Mouse (Mus musculus) forebrain, embryonic 15.5 days (tissue): ENCODE measurements around the gene Gpn2. TPM values are rescaled to one million over a fixed set of nuclear protein-coding genes. Genes with fewer than 3 reads are reported as not detected.

ENCODE experiments used
- ATAC-seq: fragments of 200-750 bp; cut with Nextera tagmentation; replicated peaks from 2 replicates; pipeline ENCODE4 v1.8.0; 2017; ENCODE audit warnings: mild to moderate bottlenecking, moderate TSS enrichment, moderate library complexity
- H3K27ac ChIP-seq: fragments of 300-500 bp; sonication (generic); replicated peaks from 2 replicates; pipeline ENCODE4 v1.5.1; 2015; ENCODE audit warnings: mild to moderate bottlenecking, inconsistent platforms
- H3K27me3 ChIP-seq: fragments of 300-500 bp; sonication (generic); 2 replicates; pipeline ENCODE4 v1.6.1; 2015; ENCODE audit warnings: inconsistent platforms
- H3K36me3 ChIP-seq: fragments of 300-500 bp; sonication (generic); 2 replicates; pipeline ENCODE4 v1.6.1; 2015; ENCODE audit warnings: mild to moderate bottlenecking, inconsistent platforms
- H3K4me1 ChIP-seq: fragments of 300-500 bp; sonication (generic); 2 replicates; pipeline ENCODE4 v1.6.1; 2015; ENCODE audit warnings: inconsistent platforms
- H3K4me2 ChIP-seq: fragments of 300-500 bp; sonication (generic); replicated peaks from 2 replicates; pipeline ENCODE4 v1.6.1; 2015; ENCODE audit warnings: mild to moderate bottlenecking, inconsistent platforms
- H3K4me3 ChIP-seq: fragments of 300-500 bp; sonication (generic); 2 replicates; pipeline ENCODE4 v1.5.1; 2015; ENCODE audit warnings: mild to moderate bottlenecking, inconsistent platforms
- H3K9ac ChIP-seq: fragments of 300-500 bp; sonication (generic); replicated peaks from 2 replicates; pipeline ENCODE4 v1.6.1; 2015; ENCODE audit warnings: mild to moderate bottlenecking, inconsistent platforms
- H3K9me3 ChIP-seq: fragments of 300-500 bp; sonication (generic); 2 replicates; pipeline ENCODE4 v1.6.1; 2016; ENCODE audit warnings: inconsistent platforms
- WGBS: fragments of 180-500 bp; shearing (Covaris S2); methylation state at CpG from one replicate; pipeline ENCODE4 v1.1.7; 2015; ENCODE audit warnings: mixed read lengths; 5-methylcytosine and 5-hydroxymethylcytosine counted together
- polyA plus RNA-seq: library from polyadenylated mRNA; unstranded; fragments of >200 nt; fragmentation: Nextera tagmentation; extraction: Ambion mirVana; gene quantifications from 2 replicates; pipeline ENCODE4 v1.2.1, GENCODE M21; 2015

Gene Gpn2
- polyA plus RNA-seq, 1 experiment from 2014 or later, result 24.0 TPM

GRCm38 (mm10) chr4:133563123-133563571 lies 21.0 kb upstream of the Gpn2 start:
- no peak overlapping the region for H3K27ac ChIP-seq
- ATAC-seq, result no peak
- no peak overlapping the region for H3K4me2 ChIP-seq
- no peaks in the 10 kb centered on the region for H3K27me3 ChIP-seq
- H3K9ac ChIP-seq, result no peak overlapping the region
- no peaks in the 10 kb centered on the region for H3K36me3 ChIP-seq
- no peaks in the 10 kb centered on the region for H3K4me1 ChIP-seq
- H3K9me3 ChIP-seq, result no peaks in the 10 kb centered on the region
- H3K4me3 ChIP-seq, result no peak overlapping the region
- WGBS, result 66% methylated on average over 11 of the region's 11 CpGs

GRCm38 (mm10) chr4:133567251-133567650 lies 16.9 kb upstream of the Gpn2 start:
- no peak for ATAC-seq
- Histone ChIP-seq H3K9me3 (no peaks in the 10 kb centered on the region), H3K4me2 (no peak overlapping the region), H3K4me3 (no peak overlapping the region), H3K36me3 (no peaks in the 10 kb centered on the region), H3K9ac (no peak overlapping the region), H3K4me1 (no peaks in the 10 kb centered on the region), H3K27me3 (no peaks in the 10 kb centered on the region), H3K27ac (no peak overlapping the region)
- 31% methylated on average over 8 of the region's 8 CpGs for WGBS

GRCm38 (mm10) chr4:133569291-133570065 lies 14.7 kb upstream of the Gpn2 start:
- H3K9ac ChIP-seq, result no peak overlapping the region
- peaks cover 4% of the 10 kb centered on the region; the same call in 1 of the 2 replicates for H3K4me1 ChIP-seq
- no peak overlapping the region for H3K27ac ChIP-seq
- H3K27me3 ChIP-seq, result no peaks in the 10 kb centered on the region
- H3K36me3 ChIP-seq, result no peaks in the 10 kb centered on the region
- ATAC-seq, result no peak
- H3K4me2 ChIP-seq, result no peak overlapping the region
- H3K4me3 ChIP-seq, result no peak overlapping the region
- H3K9me3 ChIP-seq, result no peaks in the 10 kb centered on the region
- 89% methylated on average over 10 of the region's 10 CpGs for WGBS

- H3K27ac ChIP-seq, result no peak overlapping the region
- H3K4me2 ChIP-seq, result no peak overlapping the region
- peaks cover 5% of the 10 kb centered on the region; the same call in 1 of the 2 replicates for H3K4me1 ChIP-seq
- H3K9ac ChIP-seq, result no peak overlapping the region
- WGBS, result 64% methylated on average over 10 of the region's 10 CpGs
- no peaks in the 10 kb centered on the region for H3K36me3 ChIP-seq
- H3K4me3 ChIP-seq, result no peak overlapping the region
- no peaks in the 10 kb centered on the region for H3K27me3 ChIP-seq
- ATAC-seq, result no peak
- H3K9me3 ChIP-seq, result no peaks in the 10 kb centered on the region
These were observed 14.1 kb upstream of the Gpn2 start for GRCm38 (mm10) chr4:133570066-133570466.

- Histone ChIP-seq H3K9me3 (no peaks in the 10 kb centered on the region), H3K27me3 (no peaks in the 10 kb centered on the region), H3K4me1 (peaks cover 16% of the 10 kb centered on the region), H3K9ac (peak within 1 kb of the TSS; percentile 80), H3K27ac (peak within 1 kb of the TSS; percentile 86), H3K4me3 (peak within 1 kb of the TSS; percentile 81), H3K36me3 (peaks cover 13% of the 10 kb centered on the region), H3K4me2 (peak within 1 kb of the TSS; percentile 84)
- peak; percentile 92 for ATAC-seq
- WGBS, result 5% methylated on average over 44 of the region's 44 CpGs
These were observed 9.9 kb upstream of the Gpn2 start, which contains the start of gene Gpatch3 for GRCm38 (mm10) chr4:133574070-133574842. TSS of gene Gpatch3 (plus strand) at chr4:133574745.

- H3K9ac ChIP-seq, result peak overlapping the region; percentile 80
- peak; percentile 79; the same call in 1 of the 2 replicates for ATAC-seq
These were observed 9.3 kb upstream of the Gpn2 start for GRCm38 (mm10) chr4:133574843-133575202.

GRCm38 (mm10) chr4:133577983-133578382 lies 6.2 kb upstream of the Gpn2 start:
- H3K9ac ChIP-seq, result no peak overlapping the region
- H3K36me3 ChIP-seq, result peaks cover 36% of the 10 kb centered on the region
- no peaks in the 10 kb centered on the region for H3K9me3 ChIP-seq

More at GRCm38 (mm10) chr4:133574843-133575202, 9.3 kb upstream of the Gpn2 start:
- Histone ChIP-seq H3K27ac (peak overlapping the region; percentile 86), H3K4me1 (peaks cover 16% of the 10 kb centered on the region), H3K36me3 (peaks cover 18% of the 10 kb centered on the region), H3K4me3 (peak overlapping the region; percentile 81), H3K9me3 (no peaks in the 10 kb centered on the region), H3K4me2 (peak overlapping the region; percentile 84), H3K27me3 (no peaks in the 10 kb centered on the region)
- WGBS, result under 1% methylated on average over 35 of the region's 41 CpGs

GRCm38 (mm10) chr4:133583690-133584058 lies 488 bp upstream of the Gpn2 start:
- H3K9ac ChIP-seq, result peak overlapping the region; percentile 77
- ATAC-seq, result peak; percentile 38
- WGBS, result 69% methylated on average over 6 of the region's 6 CpGs
- H3K27me3 ChIP-seq, result no peaks in the 10 kb centered on the region
- H3K4me3 ChIP-seq, result peak overlapping the region; percentile 85
- peak overlapping the region; percentile 99 for H3K4me2 ChIP-seq
- peaks cover 56% of the 10 kb centered on the region for H3K36me3 ChIP-seq
- peaks cover 22% of the 10 kb centered on the region for H3K4me1 ChIP-seq
- peak overlapping the region; percentile 83 for H3K27ac ChIP-seq
- no peaks in the 10 kb centered on the region for H3K9me3 ChIP-seq

More at GRCm38 (mm10) chr4:133577983-133578382, 6.2 kb upstream of the Gpn2 start:
- Histone ChIP-seq H3K4me2 (no peak overlapping the region), H3K27ac (no peak overlapping the region), H3K4me1 (peaks cover 16% of the 10 kb centered on the region), H3K4me3 (no peak overlapping the region), H3K27me3 (no peaks in the 10 kb centered on the region)
- WGBS, result 76% methylated on average over 12 of the region's 12 CpGs
- no peak for ATAC-seq

GRCm38 (mm10) chr4:133592570-133592969 lies 8.4 kb downstream of the Gpn2 start:
- H3K4me1 ChIP-seq, result no peaks in the 10 kb centered on the region
- no peak overlapping the region for H3K27ac ChIP-seq
- no peaks in the 10 kb centered on the region for H3K9me3 ChIP-seq
- peaks cover 5% of the 10 kb centered on the region; the same call in 1 of the 2 replicates for H3K27me3 ChIP-seq
- H3K9ac ChIP-seq, result no peak overlapping the region
- no peak overlapping the region for H3K4me3 ChIP-seq
- ATAC-seq, result no peak
- H3K36me3 ChIP-seq, result peaks cover 32% of the 10 kb centered on the region
- WGBS, result 30% methylated on average over 7 of the region's 7 CpGs
- no peak overlapping the region for H3K4me2 ChIP-seq

GRCm38 (mm10) chr4:133595538-133595937 lies 11.4 kb downstream of the Gpn2 start:
- Histone ChIP-seq H3K9ac (no peak overlapping the region), H3K27me3 (peaks cover 30% of the 10 kb centered on the region), H3K4me1 (peaks cover 12% of the 10 kb centered on the region), H3K27ac (no peak overlapping the region), H3K4me2 (no peak overlapping the region), H3K9me3 (no peaks in the 10 kb centered on the region), H3K4me3 (no peak overlapping the region), H3K36me3 (peaks cover 6% of the 10 kb centered on the region; the same call in 1 of the 2 replicates)
- ATAC-seq, result no peak
- 78% methylated on average over 7 of the region's 7 CpGs for WGBS

- no peak overlapping the region for H3K4me2 ChIP-seq
- H3K4me1 ChIP-seq, result peaks cover 12% of the 10 kb centered on the region
- H3K9ac ChIP-seq, result no peak overlapping the region
- peaks cover 30% of the 10 kb centered on the region for H3K27me3 ChIP-seq
- ATAC-seq, result no peak
- H3K36me3 ChIP-seq, result peaks cover 4% of the 10 kb centered on the region; the same call in 1 of the 2 replicates
- no peak overlapping the region for H3K27ac ChIP-seq
- 86% methylated on average over 6 of the region's 6 CpGs for WGBS
- H3K9me3 ChIP-seq, result no peaks in the 10 kb centered on the region
- H3K4me3 ChIP-seq, result no peak overlapping the region
These were observed 11.9 kb downstream of the Gpn2 start for GRCm38 (mm10) chr4:133596084-133596483.

- Histone ChIP-seq H3K27me3 (peaks cover 45% of the 10 kb centered on the region), H3K9ac (no peak overlapping the region), H3K36me3 (no peaks in the 10 kb centered on the region; the same call in 1 of the 2 replicates), H3K4me2 (no peak overlapping the region), H3K9me3 (no peaks in the 10 kb centered on the region), H3K27ac (no peak overlapping the region), H3K4me1 (peaks cover 16% of the 10 kb centered on the region), H3K4me3 (no peak overlapping the region)
- WGBS, result 49% methylated on average over 4 of the region's 4 CpGs
- ATAC-seq, result no peak
These were observed 14.5 kb downstream of the Gpn2 start for GRCm38 (mm10) chr4:133598616-133599015.
